Mouse (Mus musculus) WW6 (cell line): ENCODE measurements at regions not wholly inside any gene's neighbourhood (a gene's known extent, or its start where the extent isn't known, plus 50 kb on each side); places are given as distances from the start of the nearest gene placed in this dataset.

Source experiments
- DNase-seq: peaks from one replicate; pipeline ENCODE4 v3.0.0-alpha.2; 2013; ENCODE audit warnings: low read depth, low spot score

DNA sequence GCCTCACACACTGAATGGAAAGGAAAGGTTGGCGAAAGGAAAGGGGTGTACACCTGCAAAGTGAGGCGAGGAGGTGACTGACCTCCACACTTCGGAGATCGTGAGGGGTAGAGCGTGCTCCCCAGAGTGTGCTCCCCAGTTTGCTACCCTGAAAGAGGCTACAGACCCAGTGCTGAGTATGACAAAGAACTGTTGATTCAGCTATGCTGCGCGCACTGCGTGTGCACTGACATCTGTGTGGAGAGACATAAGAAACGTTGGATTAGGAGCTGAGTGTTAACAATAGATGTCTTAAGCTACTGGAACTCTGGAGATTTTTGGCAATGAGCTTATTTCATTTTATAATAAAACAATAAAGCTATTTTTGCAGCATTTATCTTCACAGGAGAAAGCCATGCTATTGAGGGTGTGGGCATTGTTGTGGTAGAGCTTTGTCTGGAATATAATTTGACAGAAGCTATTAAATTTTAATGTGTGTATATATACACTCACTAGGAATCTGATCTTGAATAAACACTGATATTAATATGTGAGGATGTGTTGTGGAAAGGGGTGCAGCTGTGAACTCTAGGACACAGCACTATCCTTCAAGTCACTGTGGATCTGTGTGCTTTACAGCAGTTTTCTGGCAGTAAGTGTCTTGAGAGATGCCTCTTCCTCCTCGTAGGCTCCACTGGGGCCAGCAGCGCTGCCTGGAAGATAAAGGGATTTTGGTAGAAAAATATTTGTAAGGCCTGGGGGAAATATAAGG lies 271.2 kb upstream of the Zfp637 start:
- no peak for DNase-seq

- no peak for DNase-seq
Observed at GRCm38 (mm10) chr6:117570346-117570745, 270.6 kb upstream of the Zfp637 start.

GRCm38 (mm10) chr6:117570791-117571190 lies 270.2 kb upstream of the Zfp637 start:
- DNase-seq: no peak

- no peak for DNase-seq
Observed at GRCm38 (mm10) chr6:117572006-117572405, 269.0 kb upstream of the Zfp637 start.

- no peak for DNase-seq
Observed at GRCm38 (mm10) chr6:117573371-117573770, 267.6 kb upstream of the Zfp637 start.

- no peak for DNase-seq
Observed at GRCm38 (mm10) chr6:117574146-117574545, 266.8 kb upstream of the Zfp637 start.

DNA sequence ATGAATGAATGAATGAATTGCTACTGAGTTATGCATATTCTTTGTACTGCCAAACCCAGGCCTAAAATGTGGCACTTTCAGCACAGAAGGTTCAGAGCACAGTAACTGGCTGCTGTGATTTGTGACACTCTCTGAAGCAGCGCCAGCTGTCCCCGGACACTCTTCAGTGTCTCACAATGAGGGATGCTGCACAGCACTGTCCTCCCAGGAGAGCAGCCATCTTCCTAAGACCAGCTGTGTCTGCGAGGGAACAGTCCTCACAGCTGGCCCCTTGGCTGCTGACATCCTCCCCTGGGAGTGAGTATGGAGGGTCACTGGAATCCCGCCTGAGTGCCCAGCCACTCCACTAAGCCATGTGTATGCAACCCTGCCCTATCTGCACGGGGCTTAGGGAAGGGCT lies 265.9 kb upstream of the Zfp637 start:
- DNase-seq: no peak

DNA sequence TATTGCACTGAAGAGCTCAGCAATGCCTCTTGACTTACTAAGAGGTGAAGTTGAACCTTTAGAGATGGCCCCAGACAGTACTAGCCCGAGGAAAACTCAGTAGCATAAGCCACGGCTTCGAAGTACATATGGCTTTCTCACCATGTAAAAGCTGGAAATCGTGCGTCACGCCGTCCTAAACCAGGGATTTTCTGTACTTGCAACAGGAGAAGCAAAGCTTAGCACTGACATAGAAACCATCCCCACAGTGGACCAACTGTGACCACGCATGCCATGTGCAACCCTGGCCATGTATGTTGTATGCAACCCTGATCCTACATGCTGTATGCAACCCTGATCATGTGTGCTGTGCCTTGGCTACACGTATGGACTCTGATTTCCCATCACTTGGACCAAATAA lies 265.0 kb upstream of the Zfp637 start:
- no peak for DNase-seq

GRCm38 (mm10) chr6:117577539-117578521 lies 263.1 kb upstream of the Zfp637 start:
- no peak for DNase-seq

- DNase-seq: no peak
Observed at GRCm38 (mm10) chr6:117580951-117581350, 260.0 kb upstream of the Zfp637 start.

- DNase-seq: no peak
Observed at GRCm38 (mm10) chr6:117583121-117583520, 257.9 kb upstream of the Zfp637 start.

GRCm38 (mm10) chr6:117584563-117584962 lies 256.4 kb upstream of the Zfp637 start:
- no peak for DNase-seq

- no peak for DNase-seq
Observed at GRCm38 (mm10) chr6:117596166-117596840, 244.7 kb upstream of the Zfp637 start.

DNA sequence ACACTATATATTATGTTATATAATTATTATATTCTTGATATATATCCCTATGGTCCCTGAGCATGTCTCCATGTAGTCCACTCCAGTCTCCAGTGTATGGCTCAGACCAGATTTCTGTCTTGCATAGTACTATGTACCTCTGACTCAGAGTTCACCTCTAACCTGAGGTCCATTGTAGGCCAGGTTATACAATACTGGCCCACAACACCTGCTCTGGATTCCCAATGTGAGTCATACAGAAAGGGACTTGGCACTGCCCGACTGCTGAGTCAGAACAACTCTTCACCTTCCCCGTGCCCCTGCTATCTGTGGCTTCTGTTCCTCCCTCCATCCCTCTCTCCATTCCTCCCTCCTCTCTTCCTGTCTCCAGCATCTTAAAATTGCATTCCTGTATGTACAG lies 236.1 kb upstream of the Zfp637 start:
- DNase-seq: no peak

GRCm38 (mm10) chr6:117605685-117606084 lies 235.3 kb upstream of the Zfp637 start:
- no peak for DNase-seq

DNA sequence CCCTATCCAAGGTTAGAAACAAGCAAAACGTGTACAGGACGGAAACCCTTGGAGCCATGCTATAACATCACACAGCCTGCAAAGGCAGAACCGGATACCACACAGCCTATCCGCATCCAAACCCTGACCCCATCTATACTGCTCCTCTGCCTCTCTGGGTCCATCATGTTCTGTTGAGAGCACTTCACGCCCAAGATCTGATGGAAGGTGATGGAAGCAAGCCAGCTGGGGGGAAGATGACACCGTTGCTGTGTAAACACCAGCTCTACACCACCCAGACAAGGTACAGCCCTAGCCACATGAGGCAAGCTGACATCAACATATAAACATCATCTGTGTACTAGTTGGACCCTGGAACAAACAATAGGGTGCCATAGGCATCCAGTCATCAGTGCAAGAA lies 234.8 kb upstream of the Zfp637 start:
- DNase-seq: no peak

GRCm38 (mm10) chr6:117607023-117607422 lies 234.0 kb upstream of the Zfp637 start:
- DNase-seq: no peak

DNA sequence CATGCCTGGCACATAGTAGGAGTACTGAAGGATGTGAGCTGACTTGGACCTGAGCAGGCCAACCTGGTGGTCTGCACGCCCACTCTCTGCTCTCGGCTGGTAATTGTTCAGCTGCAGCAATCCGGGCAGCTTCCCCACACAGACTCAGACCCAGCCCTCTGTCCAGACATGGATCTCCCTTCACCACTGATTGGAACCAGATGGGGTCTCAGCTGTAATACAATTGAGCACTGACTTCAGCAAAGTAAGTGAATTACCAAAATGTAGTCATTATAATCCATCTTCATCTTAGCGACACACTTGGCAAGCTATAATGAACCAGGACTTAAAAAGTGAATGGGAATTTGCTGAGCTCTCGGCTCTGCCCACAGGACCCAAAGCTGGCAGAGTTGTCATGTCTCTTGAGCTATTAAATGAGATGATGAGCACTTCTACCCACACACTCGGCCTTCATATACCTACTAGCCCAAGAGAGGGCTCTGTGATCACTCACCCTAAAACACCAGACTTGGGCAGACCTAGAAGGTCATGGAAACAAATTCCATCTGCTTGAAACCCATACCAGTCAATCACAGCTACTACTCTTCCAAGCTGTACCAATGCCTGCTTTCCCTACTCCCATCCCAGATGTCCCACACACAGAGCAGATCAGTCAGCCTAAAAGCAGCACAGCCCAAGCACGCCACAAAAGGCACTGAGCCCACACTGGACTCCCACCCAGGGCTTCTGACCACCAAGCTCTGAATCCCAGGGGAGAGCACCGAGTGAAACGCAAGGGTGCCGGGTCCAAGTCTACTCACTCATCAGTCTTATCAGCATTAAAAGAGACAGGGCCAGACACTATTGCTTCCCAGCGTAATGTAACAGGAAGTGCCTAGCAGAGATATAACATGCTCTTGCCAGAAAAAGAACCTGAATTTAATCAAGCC lies 231.2 kb upstream of the Zfp637 start:
- DNase-seq: no peak

DNA sequence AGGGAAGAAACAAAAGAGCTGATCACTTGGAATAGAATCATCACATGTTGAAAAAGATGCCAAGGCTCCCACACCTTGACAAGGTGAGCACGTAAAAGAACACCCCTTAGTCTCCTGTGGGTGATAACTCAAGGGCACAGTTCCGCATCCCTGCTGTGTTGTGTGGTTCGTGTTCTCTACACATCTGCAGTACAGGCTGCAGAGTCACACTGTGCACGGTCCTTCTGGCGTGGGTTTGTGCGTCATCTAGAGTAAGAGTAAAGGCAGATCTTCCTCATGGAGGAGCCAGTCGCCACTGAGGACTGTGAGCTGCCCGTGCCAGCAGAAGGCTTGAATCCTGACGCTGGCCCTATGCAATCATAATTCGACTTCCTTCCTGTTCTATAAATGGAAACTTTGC lies 229.7 kb upstream of the Zfp637 start:
- DNase-seq: no peak

DNA sequence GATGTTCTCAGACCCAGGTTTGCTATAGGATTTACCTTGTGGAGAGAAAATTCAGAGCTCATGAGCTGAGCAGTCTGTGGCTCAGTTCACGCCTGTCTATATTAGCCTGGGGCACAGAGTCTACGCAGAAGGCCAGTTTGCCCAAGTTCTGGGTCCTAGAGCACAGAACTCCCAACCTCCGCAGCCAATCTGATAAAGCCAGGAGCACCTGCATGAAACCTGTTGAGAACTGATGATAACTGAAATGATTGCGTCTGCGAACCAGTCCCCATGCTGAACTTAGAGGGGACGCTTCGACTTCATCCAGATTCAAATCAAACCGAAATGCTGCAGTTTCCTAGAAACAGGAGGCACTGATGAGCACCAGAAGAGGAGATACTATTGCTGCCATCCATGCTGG lies 229.0 kb upstream of the Zfp637 start:
- no peak for DNase-seq

DNA sequence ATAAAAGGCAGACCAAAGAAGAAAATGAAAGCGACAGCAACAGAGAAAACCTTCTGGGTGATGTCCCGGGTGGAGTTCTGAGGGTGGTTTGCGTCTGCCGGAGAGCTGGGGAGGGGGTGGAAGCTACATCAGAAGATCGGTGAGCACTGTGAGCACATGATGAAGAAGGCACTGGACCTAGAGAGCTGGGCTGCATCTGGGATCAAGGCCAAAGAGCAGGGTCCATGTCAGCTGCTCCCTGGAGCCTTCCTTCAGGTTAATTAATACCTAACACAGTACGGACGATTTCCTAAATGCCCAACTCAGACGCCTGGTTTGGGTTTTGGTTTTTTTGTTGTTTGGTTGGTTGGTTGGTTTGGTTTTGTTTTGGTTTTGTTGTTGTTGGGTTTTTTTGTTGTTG lies 228.6 kb upstream of the Zfp637 start:
- no peak for DNase-seq
